9 mouse cellular contexts compared by ENCODE assay signal in genomic region chr3:152264830-152265229, GRCm38 (mm10). TPM values are rescaled to one million over a fixed set of nuclear protein-coding genes. Genes with fewer than 3 reads are reported as not detected.
DNase-seq lines count a peak whose midpoint lies in the region; ATAC-seq lines count a peak whose summit lies in the region.
"Had no signal": no experiment of that assay in that cellular context is flagged by ENCODE, and none has a peak within 500 bp of the region (broad histone marks: within the 10 kb centered on the region; RNA-seq: fewer than 3 reads in every experiment).

No protein-coding gene starts in this region.

- no peak overlapping the region for H3K27ac ChIP-seq in forebrain, embryonic 10.5 days
- H3K27ac ChIP-seq in hindbrain, embryonic 13.5 days = no peak overlapping the region
- H3K27ac ChIP-seq in midbrain, embryonic 11.5 days (ENCODE audit: low read depth, low read length) = no peak overlapping the region

- 35% methylated on average over 12 of the region's 12 CpGs for WGBS in forebrain, embryonic 10.5 days
- WGBS in hindbrain, embryonic 13.5 days = 11% methylated on average over 12 of the region's 12 CpGs
- 35% methylated on average over 12 of the region's 12 CpGs for WGBS in midbrain, embryonic 11.5 days

- H3K9me3 ChIP-seq in forebrain, embryonic 10.5 days = no peaks in the 10 kb centered on the region
- no peaks in the 10 kb centered on the region for H3K9me3 ChIP-seq in hindbrain, embryonic 13.5 days
- no peaks in the 10 kb centered on the region for H3K9me3 ChIP-seq in midbrain, embryonic 11.5 days (ENCODE audit: control insufficient read depth, low read length)

- peaks cover 81% of the 10 kb centered on the region for H3K27me3 ChIP-seq in forebrain, embryonic 10.5 days (ENCODE audit: poor library complexity, severe bottlenecking)
- peaks cover 55% of the 10 kb centered on the region for H3K27me3 ChIP-seq in hindbrain, embryonic 13.5 days
- H3K27me3 ChIP-seq in midbrain, embryonic 11.5 days (ENCODE audit: control insufficient read depth, insufficient read depth, low read length) = peaks cover 17% of the 10 kb centered on the region

- no peaks in the 10 kb centered on the region for H3K36me3 ChIP-seq in forebrain, embryonic 10.5 days (replicated peaks)
- H3K36me3 ChIP-seq in hindbrain, embryonic 13.5 days = no peaks in the 10 kb centered on the region
- H3K36me3 ChIP-seq in midbrain, embryonic 11.5 days (ENCODE audit: control insufficient read depth, insufficient read depth, low read length) = no peaks in the 10 kb centered on the region

- peak overlapping the region; percentile 99 for H3K4me2 ChIP-seq in hindbrain, embryonic 13.5 days
- peak overlapping the region; percentile 97 for H3K4me2 ChIP-seq in midbrain, embryonic 11.5 days

- H3K4me3 ChIP-seq in forebrain, embryonic 10.5 days = peak overlapping the region; percentile 73
- H3K4me3 ChIP-seq in hindbrain, embryonic 13.5 days = peak overlapping the region; percentile 55
- peak overlapping the region; percentile 55 for H3K4me3 ChIP-seq in midbrain, embryonic 11.5 days (ENCODE audit: low read depth, low read length)

- H3K9ac ChIP-seq in hindbrain, embryonic 13.5 days = no peak overlapping the region
- no peak overlapping the region for H3K9ac ChIP-seq in midbrain, embryonic 11.5 days (ENCODE audit: low read length)

- peak; percentile 42 for DNase-seq in gastrocnemius, adult 18-20 months (ENCODE audit: low spot score)
- no peak for DNase-seq in gastrocnemius, postnatal 10 days
- DNase-seq in forebrain, embryonic 10.5 days (ENCODE audit: extremely low spot score, low spot score) = no peak
- peak; percentile 89 for DNase-seq in midbrain, embryonic 11.5 days (ENCODE audit: low spot score, missing footprints)
- DNase-seq in thymus, postnatal 10 days (ENCODE audit: low spot score in 2 of 2) = no peak
- DNase-seq in right cerebral cortex, postnatal 25 days = no peak
- DNase-seq in spleen, adult 18-20 months = no peak

- ATAC-seq in hindbrain, embryonic 13.5 days (ENCODE audit: low FRiP score) = no peak
- no peak for ATAC-seq in midbrain, embryonic 11.5 days (ENCODE audit: low FRiP score)

- H3K4me1 ChIP-seq in forebrain, embryonic 10.5 days = peaks cover 42% of the 10 kb centered on the region
- peaks cover 26% of the 10 kb centered on the region for H3K4me1 ChIP-seq in hindbrain, embryonic 13.5 days (replicated peaks)
- H3K4me1 ChIP-seq in midbrain, embryonic 11.5 days (ENCODE audit: control insufficient read depth, insufficient read depth, low read length) = peaks cover 9% of the 10 kb centered on the region

RNA-seq across cellular contexts. Expression of gene Nexn, which starts 1.3 kb away (rescaled TPM):
- 100 to 1,000 TPM; 443 to 513 TPM for total RNA-seq in gastrocnemius, adult 18-20 months (2021)
- total RNA-seq in gastrocnemius, postnatal 10 days (2021) = 100 to 1,000 TPM; 362 to 386 TPM
- polyA plus RNA-seq in forebrain, embryonic 10.5 days (2016; fragmentation: Nextera tagmentation; extraction: Ambion mirVana) = 2.8 and 3.8 TPM in 2 replicates
- 3.1 and 3.8 TPM in 2 replicates for polyA plus RNA-seq in hindbrain, embryonic 13.5 days (2015; fragmentation: Nextera tagmentation; extraction: Ambion mirVana)
- polyA plus RNA-seq in midbrain, embryonic 11.5 days (2014; fragmentation: Nextera tagmentation; extraction: Ambion mirVana) = 2.6 and 4.2 TPM in 2 replicates
- polyA plus RNA-seq: adrenal gland, adult 2 months had no signal

RNA-seq across cellular contexts. Expression of gene Fubp1, which starts 54.6 kb away (rescaled TPM):
- 10 to 100 TPM; 21.6 to 31.6 TPM for total RNA-seq in gastrocnemius, adult 18-20 months (2021)
- total RNA-seq in gastrocnemius, postnatal 10 days (2021) = 10 to 100 TPM; 39.2 to 71.9 TPM
- polyA plus RNA-seq in forebrain, embryonic 10.5 days (2016; fragmentation: Nextera tagmentation; extraction: Ambion mirVana) = 444 and 478 TPM in 2 replicates
- polyA plus RNA-seq in hindbrain, embryonic 13.5 days (2015; fragmentation: Nextera tagmentation; extraction: Ambion mirVana) = 297 and 299 TPM in 2 replicates
- 452 and 457 TPM in 2 replicates for polyA plus RNA-seq in midbrain, embryonic 11.5 days (2014; fragmentation: Nextera tagmentation; extraction: Ambion mirVana)

RNA-seq across cellular contexts. Expression of gene Dnajb4, which starts 54.7 kb away (rescaled TPM):
- 100 to 1,000 TPM in 1 of 2 experiments, 10 to 100 TPM in 1; 51.5 to 107 TPM for total RNA-seq in gastrocnemius, adult 18-20 months (2021)
- total RNA-seq in gastrocnemius, postnatal 10 days (2021) = 10 to 100 TPM; 52.7 to 58.7 TPM
- polyA plus RNA-seq in forebrain, embryonic 10.5 days (2016; fragmentation: Nextera tagmentation; extraction: Ambion mirVana) = 16.2 and 18.8 TPM in 2 replicates
- 37.0 and 37.5 TPM in 2 replicates for polyA plus RNA-seq in hindbrain, embryonic 13.5 days (2015; fragmentation: Nextera tagmentation; extraction: Ambion mirVana)
- polyA plus RNA-seq in midbrain, embryonic 11.5 days (2014; fragmentation: Nextera tagmentation; extraction: Ambion mirVana) = 26.6 and 29.0 TPM in 2 replicates

Comparison
In these comparisons a context has a peak if more than half of its experiments do, and no peak if none do; other contexts are left out.
1. DNase-seq: peak in gastrocnemius, adult 18-20 months (single experiment) and midbrain, embryonic 11.5 days (single experiment); none in gastrocnemius, postnatal 10 days (single experiment), forebrain, embryonic 10.5 days (single experiment), thymus, postnatal 10 days (0 of 2), right cerebral cortex, postnatal 25 days (single experiment) and spleen, adult 18-20 months (0 of 2).
2. Peak in every context shown above with its lines, with median percentiles within 50 percentile points of each other: H3K4me3 ChIP-seq.